Mouse (Mus musculus): ENCODE data around the gene Pde1a. TPM values are rescaled to one million over a fixed set of nuclear protein-coding genes. Genes with fewer than 3 reads are reported as not detected.

Pde1a gene
- polyA plus RNA-seq, 1 experiment: 119 TPM

DNA sequence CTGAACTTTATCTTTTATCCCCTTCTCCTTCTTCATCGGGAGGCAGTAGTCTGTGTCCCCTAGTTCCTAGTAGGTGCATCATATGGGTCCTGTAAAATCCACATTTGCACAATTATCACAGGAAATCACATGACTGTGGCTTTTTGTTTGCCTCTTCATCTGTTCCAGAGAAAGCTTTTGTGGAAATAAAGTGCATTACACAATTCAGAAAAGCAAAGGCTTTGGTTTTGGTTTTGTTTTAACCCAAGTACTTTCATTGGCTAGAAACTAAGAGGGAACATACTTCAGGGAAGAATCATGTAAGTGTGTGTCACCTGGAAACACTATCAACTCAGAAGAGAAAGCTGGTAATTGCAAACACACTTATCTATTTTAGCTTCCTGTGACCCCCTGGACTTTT lies 104.2 kb downstream of the Pde1a start:
- no peaks in the 10 kb centered on the region for H3K4me1 ChIP-seq (ENCODE audit: control insufficient read depth, insufficient read depth, low read length)
- TF ChIP-seq CTCF (IDR thresholded peaks at IDR 0.05; ENCODE audit: extremely low read depth, insufficient read depth, low read length) (no peak), POLR2A (IDR thresholded peaks at IDR 0.05; ENCODE audit: extremely low read depth, insufficient read depth, low read length) (no peak)
- H3K4me3 ChIP-seq (ENCODE audit: insufficient read depth, low read length): no peak overlapping the region

DNA sequence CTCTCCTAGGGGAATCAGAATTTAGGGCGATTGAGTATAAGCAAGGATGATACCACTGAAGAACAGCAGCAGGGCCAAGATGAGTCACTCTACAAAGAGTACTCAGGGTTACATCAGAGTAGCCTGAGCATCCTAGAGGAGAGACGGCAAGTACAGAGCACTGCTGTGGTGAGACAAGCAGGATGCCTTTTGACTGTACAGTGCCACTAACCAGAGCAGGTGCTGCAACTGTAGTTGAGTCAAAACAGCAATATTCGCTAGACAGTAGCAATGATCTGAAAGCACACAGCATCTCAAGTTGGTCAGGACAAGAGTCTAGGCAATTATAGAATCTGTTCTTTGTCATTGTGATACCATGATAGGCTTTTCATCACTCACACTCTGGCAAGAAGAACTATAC lies 115.1 kb downstream of the Pde1a start:
- Histone ChIP-seq H3K27ac (ENCODE audit: insufficient read depth, low read length) (no peak overlapping the region), H3K4me1 (ENCODE audit: control insufficient read depth, insufficient read depth, low read length) (0 out of 2 replicates have a peak, but pooled peaks cover 1% of the 10 kb centered on the region), H3K4me3 (ENCODE audit: insufficient read depth, low read length) (no peak overlapping the region)
- TF ChIP-seq POLR2A (IDR thresholded peaks at IDR 0.05; ENCODE audit: extremely low read depth, insufficient read depth, low read length): no peak
- no peak for TF ChIP-seq CTCF (IDR thresholded peaks at IDR 0.05; ENCODE audit: extremely low read depth, insufficient read depth, low read length)

More for the DNA sequence above, 104.2 kb downstream of the Pde1a start:
- H3K27ac ChIP-seq (ENCODE audit: insufficient read depth, low read length): no peak overlapping the region

DNA sequence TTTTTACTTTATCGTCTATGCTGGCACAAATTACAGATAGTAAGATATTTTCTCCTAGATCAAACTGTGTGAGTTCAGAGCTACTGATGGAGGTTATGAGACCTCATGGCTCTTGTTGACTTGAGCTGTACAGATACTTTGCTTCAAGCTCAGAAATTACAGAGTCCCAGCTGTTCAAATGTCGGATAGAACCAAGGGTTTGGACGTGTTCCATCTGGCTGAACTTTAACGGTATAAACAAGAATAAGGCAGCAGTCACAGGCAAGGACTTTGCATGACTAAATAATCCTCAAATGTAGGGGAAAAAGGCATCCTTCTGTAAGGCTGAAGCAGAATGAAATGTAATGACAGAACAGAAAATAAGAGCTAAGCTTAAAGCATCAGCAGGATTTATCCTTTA lies 116.2 kb downstream of the Pde1a start:
- Histone ChIP-seq H3K4me3 (ENCODE audit: insufficient read depth, low read length) (no peak overlapping the region), H3K4me1 (ENCODE audit: control insufficient read depth, insufficient read depth, low read length) (0 out of 2 replicates have a peak, but pooled peaks cover 1% of the 10 kb centered on the region), H3K27ac (ENCODE audit: insufficient read depth, low read length) (no peak overlapping the region)
- TF ChIP-seq POLR2A (IDR thresholded peaks at IDR 0.05; ENCODE audit: extremely low read depth, insufficient read depth, low read length) (no peak), CTCF (IDR thresholded peaks at IDR 0.05; ENCODE audit: extremely low read depth, insufficient read depth, low read length) (no peak)

DNA sequence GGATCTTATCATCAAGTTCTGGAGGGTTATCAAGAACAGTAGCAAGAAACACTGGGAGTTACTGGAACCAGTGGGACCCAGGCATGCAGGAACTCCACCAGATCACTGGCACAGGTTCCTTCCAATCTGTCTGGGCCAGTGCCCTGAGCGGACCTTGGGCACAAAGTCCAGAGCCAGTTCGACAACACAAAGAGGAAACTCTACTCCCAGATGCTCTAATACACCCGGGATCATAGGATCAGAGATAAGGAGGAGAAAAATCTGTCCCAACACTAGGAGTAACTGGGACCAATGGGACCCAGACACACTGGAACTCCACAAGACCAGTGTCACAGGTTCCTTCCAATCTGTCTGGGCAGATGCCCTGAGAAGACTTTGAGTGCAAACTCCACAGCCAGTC lies 130.1 kb downstream of the Pde1a start:
- no peak overlapping the region for H3K4me3 ChIP-seq (ENCODE audit: insufficient read depth, low read length)
- TF ChIP-seq POLR2A (IDR thresholded peaks at IDR 0.05; ENCODE audit: extremely low read depth, insufficient read depth, low read length): no peak
- TF ChIP-seq CTCF (IDR thresholded peaks at IDR 0.05; ENCODE audit: extremely low read depth, insufficient read depth, low read length): no peak

DNA sequence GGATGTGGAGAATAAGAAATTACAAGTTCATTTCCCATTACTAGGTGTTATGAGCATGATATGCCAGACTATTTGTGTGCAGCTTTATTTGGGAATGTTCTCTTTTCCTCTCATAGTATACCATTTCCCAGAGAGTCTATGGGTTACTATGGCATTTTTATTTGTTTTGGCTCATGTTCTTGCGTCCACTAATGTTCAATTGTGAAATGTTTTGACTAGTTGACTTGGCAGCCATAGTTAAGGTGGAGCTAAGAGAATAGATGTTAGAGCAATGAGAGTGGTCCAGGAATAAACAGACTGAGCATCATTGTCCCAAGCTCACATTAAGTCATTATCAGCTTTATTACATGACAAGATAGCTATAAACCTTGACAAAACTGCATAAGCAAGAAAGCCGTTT lies 130.8 kb downstream of the Pde1a start:
- Histone ChIP-seq H3K27ac (ENCODE audit: insufficient read depth, low read length) (no peak overlapping the region), H3K4me3 (ENCODE audit: insufficient read depth, low read length) (no peak overlapping the region)

More for the DNA sequence above, 130.1 kb downstream of the Pde1a start:
- no peak overlapping the region for H3K27ac ChIP-seq (ENCODE audit: insufficient read depth, low read length)
- no peaks in the 10 kb centered on the region; the same call in 1 of the 2 replicates for H3K4me1 ChIP-seq (ENCODE audit: control insufficient read depth, insufficient read depth, low read length)

DNA sequence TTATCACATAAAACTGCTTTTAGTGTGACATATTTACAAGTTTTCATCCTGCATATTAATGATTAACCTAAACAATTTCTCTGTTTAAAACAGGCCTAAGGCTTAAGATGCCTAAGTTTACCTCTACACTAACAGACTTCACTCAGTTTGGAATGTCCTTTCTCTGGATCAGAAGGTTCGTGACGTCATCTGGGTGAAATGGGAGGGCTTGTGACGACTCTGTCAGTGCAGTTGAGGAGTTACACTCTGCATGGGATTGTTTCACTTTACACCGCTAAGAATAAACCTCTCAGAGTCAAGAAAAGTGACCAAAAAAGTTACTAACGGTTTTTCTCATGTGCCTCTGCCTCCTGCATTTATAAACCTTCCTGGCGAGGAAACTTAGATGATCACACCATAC lies 137.6 kb downstream of the Pde1a start:
- no peaks in the 10 kb centered on the region for H3K4me1 ChIP-seq (ENCODE audit: control insufficient read depth, insufficient read depth, low read length)
- no peak overlapping the region for H3K27ac ChIP-seq (ENCODE audit: insufficient read depth, low read length)
- TF ChIP-seq CTCF (IDR thresholded peaks at IDR 0.05; ENCODE audit: extremely low read depth, insufficient read depth, low read length) (no peak), POLR2A (IDR thresholded peaks at IDR 0.05; ENCODE audit: extremely low read depth, insufficient read depth, low read length) (no peak)

More for the DNA sequence above, 130.8 kb downstream of the Pde1a start:
- no peaks in the 10 kb centered on the region; the same call in 1 of the 2 replicates for H3K4me1 ChIP-seq (ENCODE audit: control insufficient read depth, insufficient read depth, low read length)
- TF ChIP-seq POLR2A (IDR thresholded peaks at IDR 0.05; ENCODE audit: extremely low read depth, insufficient read depth, low read length): no peak
- TF ChIP-seq CTCF (IDR thresholded peaks at IDR 0.05; ENCODE audit: extremely low read depth, insufficient read depth, low read length): no peak

DNA sequence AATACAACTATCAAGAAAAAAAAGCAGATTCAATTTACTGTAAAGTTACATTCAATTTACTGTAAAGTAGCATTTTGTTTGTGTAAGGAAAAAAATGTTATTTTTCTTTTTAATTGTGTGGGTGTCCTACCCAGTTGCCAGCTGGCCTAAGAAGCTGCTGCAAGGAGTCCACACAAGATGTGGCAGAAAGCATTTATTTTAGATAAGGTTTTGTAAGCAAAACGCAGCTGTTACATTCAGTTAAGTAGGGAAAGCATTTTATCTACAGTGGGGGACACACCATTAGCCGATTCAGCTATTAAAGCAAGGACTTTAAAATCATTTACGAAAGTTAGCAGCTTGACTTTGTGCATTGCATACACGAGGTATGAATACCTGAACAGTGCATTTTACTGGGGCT lies 145.5 kb downstream of the Pde1a start:
- H3K4me1 ChIP-seq (ENCODE audit: control insufficient read depth, insufficient read depth, low read length): peaks cover 1% of the 10 kb centered on the region; the same call in 1 of the 2 replicates
- H3K27ac ChIP-seq (ENCODE audit: insufficient read depth, low read length): no peak overlapping the region
- TF ChIP-seq CTCF (IDR thresholded peaks at IDR 0.05; ENCODE audit: extremely low read depth, insufficient read depth, low read length) (no peak), POLR2A (IDR thresholded peaks at IDR 0.05; ENCODE audit: extremely low read depth, insufficient read depth, low read length) (no peak)
- H3K4me3 ChIP-seq (ENCODE audit: insufficient read depth, low read length): no peak overlapping the region

More for the DNA sequence above, 137.6 kb downstream of the Pde1a start:
- H3K4me3 ChIP-seq (ENCODE audit: insufficient read depth, low read length): no peak overlapping the region

DNA sequence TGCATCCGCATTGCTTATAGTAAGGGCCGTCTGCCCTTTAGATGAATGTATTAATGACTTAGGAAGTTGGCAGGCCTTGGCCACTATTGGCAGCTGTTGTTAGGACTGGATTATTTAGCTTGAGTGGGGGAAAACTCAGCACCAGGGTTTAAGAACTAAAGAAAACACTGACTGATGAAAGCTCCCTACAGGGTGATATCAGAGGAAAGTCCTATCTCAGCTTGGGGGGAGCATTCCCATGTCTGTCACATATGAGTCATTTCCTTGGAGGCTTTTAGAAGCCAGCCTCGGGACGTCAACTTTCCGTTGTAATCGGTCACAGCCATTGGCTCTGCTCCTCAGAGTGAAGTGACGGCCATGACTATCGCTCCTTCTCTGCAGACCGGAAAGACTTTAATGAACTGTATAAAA lies 146.0 kb downstream of the Pde1a start:
- Histone ChIP-seq H3K4me3 (ENCODE audit: insufficient read depth, low read length) (no peak overlapping the region), H3K4me1 (ENCODE audit: control insufficient read depth, insufficient read depth, low read length) (peaks cover 1% of the 10 kb centered on the region; the same call in 1 of the 2 replicates), H3K27ac (ENCODE audit: insufficient read depth, low read length) (no peak overlapping the region)
- TF ChIP-seq CTCF (IDR thresholded peaks at IDR 0.05; ENCODE audit: extremely low read depth, insufficient read depth, low read length): no peak
- TF ChIP-seq POLR2A (IDR thresholded peaks at IDR 0.05; ENCODE audit: extremely low read depth, insufficient read depth, low read length): no peak

DNA sequence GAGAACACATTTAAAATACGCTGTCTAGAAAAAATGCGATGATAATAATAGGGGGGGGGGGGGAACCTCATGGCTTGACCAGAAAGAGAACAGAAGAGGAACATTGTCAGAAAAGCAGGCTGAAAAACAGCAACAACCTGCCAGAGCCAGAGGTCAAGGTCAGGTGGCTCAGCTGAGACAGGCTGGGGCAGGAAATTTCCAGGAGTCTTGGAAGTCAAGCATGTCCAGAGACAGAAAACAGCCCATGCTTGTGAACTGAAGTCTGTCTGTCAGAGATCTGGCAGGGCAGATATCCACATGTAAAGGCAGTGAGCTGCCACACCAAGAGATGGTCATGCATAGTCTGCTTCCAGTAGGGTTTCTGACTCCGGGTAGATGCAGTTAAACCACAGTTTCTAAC lies 147.5 kb downstream of the Pde1a start:
- peaks cover 1% of the 10 kb centered on the region; the same call in 1 of the 2 replicates for H3K4me1 ChIP-seq (ENCODE audit: control insufficient read depth, insufficient read depth, low read length)
- H3K4me3 ChIP-seq (ENCODE audit: insufficient read depth, low read length): no peak overlapping the region
- TF ChIP-seq CTCF (IDR thresholded peaks at IDR 0.05; ENCODE audit: extremely low read depth, insufficient read depth, low read length) (no peak), POLR2A (IDR thresholded peaks at IDR 0.05; ENCODE audit: extremely low read depth, insufficient read depth, low read length) (no peak)
- H3K27ac ChIP-seq (ENCODE audit: insufficient read depth, low read length): no peak overlapping the region

DNA sequence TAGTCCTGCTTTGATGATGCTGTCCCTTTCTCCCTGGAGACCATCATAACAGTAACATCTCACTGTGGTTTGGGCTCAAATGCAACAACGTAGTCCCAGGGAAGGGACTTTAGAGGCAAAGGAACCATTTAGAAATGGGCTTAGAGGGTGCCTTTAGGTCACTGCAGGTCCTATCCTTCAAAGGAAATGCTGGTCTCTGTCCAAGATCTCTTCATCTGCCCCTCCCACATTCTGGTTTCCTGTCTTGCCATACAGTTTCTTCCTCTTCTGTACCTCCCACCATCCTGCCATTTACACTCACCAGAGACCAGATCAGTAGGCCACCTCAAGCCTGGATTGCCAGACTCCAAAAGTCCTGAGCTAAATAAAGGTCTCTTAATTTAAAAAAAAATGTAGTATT lies 150.3 kb downstream of the Pde1a start:
- no peak for TF ChIP-seq POLR2A (IDR thresholded peaks at IDR 0.05; ENCODE audit: extremely low read depth, insufficient read depth, low read length)
- TF ChIP-seq CTCF (IDR thresholded peaks at IDR 0.05; ENCODE audit: extremely low read depth, insufficient read depth, low read length): no peak
- H3K4me3 ChIP-seq (ENCODE audit: insufficient read depth, low read length): no peak overlapping the region
- H3K4me1 ChIP-seq (ENCODE audit: control insufficient read depth, insufficient read depth, low read length): peaks cover 1% of the 10 kb centered on the region; the same call in 1 of the 2 replicates
- H3K27ac ChIP-seq (ENCODE audit: insufficient read depth, low read length): no peak overlapping the region
